Mouse (Mus musculus) spleen, adult 2 months (tissue): ENCODE measurements around the gene Ddc.

Experiments used
- CTCF ChIP-seq: fragments of 200-500 bp; IDR thresholded peaks from 2 replicates; pipeline ENCODE4 v1.5.1; 2011; ENCODE audit warnings: mild to moderate bottlenecking, inconsistent platforms; ENCODE audit not compliant: insufficient read depth, insufficient read length, insufficient replicate concordance; ENCODE audit errors: extremely low read depth
- POLR2A ChIP-seq: fragments of 200-500 bp; IDR thresholded peaks from 2 replicates; pipeline ENCODE4 v1.6.1; 2011; ENCODE audit warnings: low read depth, low read length, inconsistent platforms

DNA sequence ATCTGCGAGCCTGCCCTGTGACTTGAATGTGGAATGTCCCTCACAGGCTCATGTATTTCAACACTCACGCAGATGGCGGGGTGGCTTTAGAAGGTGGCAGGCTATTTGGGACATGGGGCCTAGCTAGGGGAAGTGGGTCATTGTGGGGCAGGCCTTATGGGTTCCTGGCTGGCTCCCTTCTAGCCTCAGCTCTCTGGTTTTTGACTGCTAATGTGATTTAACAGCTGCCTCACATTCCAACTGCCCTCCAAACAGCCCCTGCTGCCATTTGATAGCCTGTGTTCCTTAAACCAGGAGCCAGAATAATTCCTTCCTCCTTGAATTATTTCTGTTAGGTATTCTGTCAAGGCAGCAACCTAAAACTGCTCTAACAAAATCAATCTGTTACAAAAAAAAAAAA, 41.0 kb downstream of the Ddc start:
- no peak for TF ChIP-seq POLR2A
- TF ChIP-seq CTCF: no peak
